ENCODE assay signal across 21 mouse cellular contexts in the genomic region with DNA sequence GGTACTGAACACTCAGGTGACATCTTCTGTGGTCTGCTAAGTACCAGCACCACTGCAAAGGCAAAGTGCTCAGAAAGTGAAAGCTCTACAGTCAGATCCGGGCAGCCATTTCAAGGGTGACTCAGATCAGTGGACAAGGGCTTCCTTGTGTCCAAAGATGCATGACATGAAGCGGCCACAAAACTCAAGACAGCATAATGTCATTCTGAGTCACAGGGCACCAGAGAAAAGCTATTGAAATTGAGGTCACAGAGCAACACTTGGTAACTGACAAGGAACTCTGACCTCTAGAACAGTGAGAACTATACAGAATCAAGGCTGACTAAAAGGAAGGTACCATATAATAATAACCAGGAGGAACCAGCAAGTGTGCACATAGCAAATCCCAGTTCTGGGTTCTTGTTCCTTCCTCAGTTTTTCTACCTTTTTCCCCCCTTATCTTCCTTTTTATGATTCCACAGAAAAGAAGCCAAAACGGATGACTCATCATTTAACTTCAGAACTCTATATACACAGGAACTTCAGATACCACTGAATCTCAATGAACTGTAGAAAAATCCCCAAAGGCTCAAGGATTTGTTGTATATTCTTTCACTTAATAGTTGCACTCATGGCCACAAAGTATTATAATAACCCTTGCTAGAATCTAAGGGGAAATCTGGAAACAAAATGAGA.
A peak's percentile ranks its signal among the peaks of the same experiment; 100 is the strongest.
DNase-seq lines count a peak whose midpoint lies in the region; ATAC-seq and TF ChIP-seq lines count a peak whose summit lies in the region.
"Had no signal": no experiment of that assay in that cellular context is flagged by ENCODE, and none has a peak within 500 bp of the region (broad histone marks: within the 10 kb centered on the region; RNA-seq: fewer than 3 reads in every experiment).

No protein-coding gene starts in this region.

- H3K27ac ChIP-seq in midbrain, embryonic 11.5 days (ENCODE audit: low read depth, low read length), result no peak overlapping the region
- no peak overlapping the region for H3K27ac ChIP-seq in midbrain, postnatal 0 days (ENCODE audit: low read depth, low read length)
- H3K27ac ChIP-seq in kidney, embryonic 16.5 days (ENCODE audit: low read length), result no peak overlapping the region
- H3K27ac ChIP-seq: embryonic facial prominence, embryonic 13.5 days; forebrain, embryonic 10.5 days; heart, embryonic 15.5 days; hindbrain, embryonic 12.5 days; kidney, embryonic 15.5 days; limb, embryonic 13.5 days; midbrain, embryonic 12.5 days had no signal

- no peak overlapping the region for H3K9ac ChIP-seq in midbrain, embryonic 11.5 days (ENCODE audit: low read length)
- H3K9ac ChIP-seq in midbrain, postnatal 0 days (replicated peaks; ENCODE audit: low read length, poor library complexity, severe bottlenecking), result no peak overlapping the region
- H3K9ac ChIP-seq in kidney, embryonic 16.5 days (replicated peaks; ENCODE audit: low read length), result no peak overlapping the region
- H3K9ac ChIP-seq: embryonic facial prominence, embryonic 13.5 days; heart, embryonic 15.5 days; hindbrain, embryonic 12.5 days; kidney, embryonic 15.5 days; limb, embryonic 13.5 days; midbrain, embryonic 12.5 days had no signal

- TF ChIP-seq CTCF in midbrain, postnatal 0 days (IDR thresholded peaks at IDR 0.05), result no peak

- no peak overlapping the region for H3K4me3 ChIP-seq in midbrain, embryonic 11.5 days (ENCODE audit: low read depth, low read length)
- no peak overlapping the region for H3K4me3 ChIP-seq in midbrain, postnatal 0 days (ENCODE audit: low read depth, low read length)
- no peak overlapping the region for H3K4me3 ChIP-seq in kidney, embryonic 16.5 days (ENCODE audit: low read length)
- H3K4me3 ChIP-seq: embryonic facial prominence, embryonic 13.5 days; forebrain, embryonic 10.5 days; heart, embryonic 15.5 days; hindbrain, embryonic 12.5 days; kidney, embryonic 15.5 days; limb, embryonic 13.5 days; midbrain, embryonic 12.5 days had no signal

- H3K9me3 ChIP-seq in midbrain, embryonic 11.5 days (ENCODE audit: control insufficient read depth, low read length), result no peaks in the 10 kb centered on the region
- H3K9me3 ChIP-seq in midbrain, postnatal 0 days (ENCODE audit: low read length), result no peaks in the 10 kb centered on the region
- no peaks in the 10 kb centered on the region for H3K9me3 ChIP-seq in kidney, embryonic 16.5 days (ENCODE audit: low read length)
- H3K9me3 ChIP-seq: embryonic facial prominence, embryonic 13.5 days; forebrain, embryonic 10.5 days; heart, embryonic 15.5 days; hindbrain, embryonic 12.5 days; kidney, embryonic 15.5 days; limb, embryonic 13.5 days; midbrain, embryonic 12.5 days had no signal

- 85% methylated on average over 3 of the region's 3 CpGs for WGBS in midbrain, embryonic 11.5 days
- 87% methylated on average over 3 of the region's 3 CpGs for WGBS in midbrain, postnatal 0 days
- WGBS in kidney, embryonic 16.5 days, result 68% methylated on average over 3 of the region's 3 CpGs

- peak; percentile 63 for DNase-seq in adrenal gland, adult 2 months
- no peak for DNase-seq in adrenal gland, postnatal 4 days (ENCODE audit: low spot score in 2 of 2)
- DNase-seq in midbrain, embryonic 11.5 days (ENCODE audit: low spot score, missing footprints), result peak; percentile 28
- no peak for DNase-seq in midbrain, postnatal 0 days (ENCODE audit: low spot score)
- DNase-seq in adrenal gland, postnatal 36 days, result peak; percentile 18 to 24
- DNase-seq in cerebellum, postnatal 4 days (ENCODE audit: low spot score in 2 of 2), result no peak
- DNase-seq in yolk sac, embryonic 10.5 days (ENCODE audit: low spot score), result no peak
- DNase-seq: B cell, adult 2 months; cerebellum, adult 11-12 months; gastrocnemius, postnatal 10 days; heart, adult 18-20 months; layer of hippocampus, adult 9-11 months; lung, adult 18-20 months had no signal

- no peak for ATAC-seq in midbrain, embryonic 11.5 days (ENCODE audit: low FRiP score)
- ATAC-seq in midbrain, postnatal 0 days (ENCODE audit: low FRiP score), result no peak
- no peak for ATAC-seq in kidney, embryonic 16.5 days (ENCODE audit: low FRiP score, low TSS enrichment)

- H3K4me2 ChIP-seq in midbrain, embryonic 11.5 days, result no peak overlapping the region
- H3K4me2 ChIP-seq in midbrain, postnatal 0 days (ENCODE audit: low read depth, low read length, poor library complexity, severe bottlenecking), result no peak overlapping the region
- H3K4me2 ChIP-seq in kidney, embryonic 16.5 days (replicated peaks; ENCODE audit: low read depth, low read length), result no peak overlapping the region
- H3K4me2 ChIP-seq: embryonic facial prominence, embryonic 13.5 days; heart, embryonic 15.5 days; hindbrain, embryonic 12.5 days; kidney, embryonic 15.5 days; limb, embryonic 13.5 days; midbrain, embryonic 12.5 days had no signal

- H3K4me1 ChIP-seq in midbrain, embryonic 11.5 days (ENCODE audit: control insufficient read depth, insufficient read depth, low read length), result no peaks in the 10 kb centered on the region
- no peaks in the 10 kb centered on the region for H3K4me1 ChIP-seq in midbrain, postnatal 0 days (ENCODE audit: insufficient read depth, low read length)
- H3K4me1 ChIP-seq in kidney, embryonic 16.5 days (ENCODE audit: insufficient read depth, low read length), result peaks cover 4% of the 10 kb centered on the region; the same call in 1 of the 2 replicates
- H3K4me1 ChIP-seq: embryonic facial prominence, embryonic 13.5 days; forebrain, embryonic 10.5 days; hindbrain, embryonic 12.5 days; kidney, embryonic 15.5 days; midbrain, embryonic 12.5 days had no signal

- H3K27me3 ChIP-seq in midbrain, embryonic 11.5 days (ENCODE audit: control insufficient read depth, insufficient read depth, low read length), result no peaks in the 10 kb centered on the region
- no peaks in the 10 kb centered on the region for H3K27me3 ChIP-seq in midbrain, postnatal 0 days (ENCODE audit: insufficient read depth, low read length)
- H3K27me3 ChIP-seq in kidney, embryonic 16.5 days (ENCODE audit: insufficient read depth, low read length), result no peaks in the 10 kb centered on the region
- H3K27me3 ChIP-seq: embryonic facial prominence, embryonic 13.5 days; heart, embryonic 15.5 days; hindbrain, embryonic 12.5 days; kidney, embryonic 15.5 days; limb, embryonic 13.5 days; midbrain, embryonic 12.5 days had no signal

- H3K36me3 ChIP-seq in midbrain, embryonic 11.5 days (ENCODE audit: control insufficient read depth, insufficient read depth, low read length), result no peaks in the 10 kb centered on the region
- H3K36me3 ChIP-seq in midbrain, postnatal 0 days (ENCODE audit: insufficient read depth, low read length), result no peaks in the 10 kb centered on the region
- H3K36me3 ChIP-seq in kidney, embryonic 16.5 days (ENCODE audit: insufficient read depth, low read length), result no peaks in the 10 kb centered on the region
- H3K36me3 ChIP-seq: forebrain, embryonic 10.5 days; heart, embryonic 15.5 days; hindbrain, embryonic 12.5 days; kidney, embryonic 15.5 days; limb, embryonic 13.5 days; midbrain, embryonic 12.5 days had no signal

Comparison
In these comparisons a context has a peak if more than half of its experiments do, and no peak if none do; other contexts are left out.
1. DNase-seq: peak in adrenal gland, adult 2 months (single experiment), midbrain, embryonic 11.5 days (single experiment) and adrenal gland, postnatal 36 days (2 of 2); none in adrenal gland, postnatal 4 days (0 of 2), midbrain, postnatal 0 days (single experiment), cerebellum, postnatal 4 days (0 of 2) and yolk sac, embryonic 10.5 days (single experiment).